Mouse (Mus musculus) macrophage (primary cell): ENCODE data around the gene Fig4. TPM values are rescaled to one million over a fixed set of nuclear protein-coding genes. Genes with fewer than 3 reads are reported as not detected.

Experiments
- H3K27ac ChIP-seq: fragments of 350-480 bp; formaldehyde crosslinking; 2 replicates; pipeline ENCODE4 v1.9.0; 2021
- H3K36me3 ChIP-seq: fragments of 350-480 bp; formaldehyde crosslinking; 2 replicates; pipeline ENCODE4 v1.9.0; 2021; ENCODE audit errors: inconsistent target
- H3K4me3 ChIP-seq: fragments of 350-480 bp; formaldehyde crosslinking; 2 replicates; pipeline ENCODE4 v1.9.0; 2021; ENCODE audit errors: inconsistent target
- H3K79me2 ChIP-seq: fragments of 350-480 bp; formaldehyde crosslinking; 2 replicates; pipeline ENCODE4 v1.9.0; 2021; ENCODE audit errors: inconsistent target
- WGBS: methylation state at CpG from one replicate; pipeline ENCODE4 v1.1.7; 2026; ENCODE audit warnings: inconsistent platforms; ENCODE audit not compliant: missing documents; 5-methylcytosine and 5-hydroxymethylcytosine counted together
- polyA plus RNA-seq: library from polyadenylated mRNA; stranded (reverse); fragments of 250-400 nt; gene quantifications from 3 replicates; pipeline ENCODE4 v1.2.4, GENCODE M21; 2018; ENCODE audit warnings: inconsistent platforms

Fig4 gene
- polyA plus RNA-seq, 1 experiment from 2014 or later, result 48.2 TPM

GRCm38 (mm10) chr10:41287618-41288017 is 15.4 kb downstream of the Fig4 start:
- H3K4me3 ChIP-seq, result no peak overlapping the region
- H3K27ac ChIP-seq, result no peak overlapping the region
- WGBS, result 93% methylated on average over 3 of the region's 3 CpGs
- H3K79me2 ChIP-seq, result peaks cover 51% of the 10 kb centered on the region; the same call in 1 of the 2 replicates
- H3K36me3 ChIP-seq, result no peaks in the 10 kb centered on the region

DNA sequence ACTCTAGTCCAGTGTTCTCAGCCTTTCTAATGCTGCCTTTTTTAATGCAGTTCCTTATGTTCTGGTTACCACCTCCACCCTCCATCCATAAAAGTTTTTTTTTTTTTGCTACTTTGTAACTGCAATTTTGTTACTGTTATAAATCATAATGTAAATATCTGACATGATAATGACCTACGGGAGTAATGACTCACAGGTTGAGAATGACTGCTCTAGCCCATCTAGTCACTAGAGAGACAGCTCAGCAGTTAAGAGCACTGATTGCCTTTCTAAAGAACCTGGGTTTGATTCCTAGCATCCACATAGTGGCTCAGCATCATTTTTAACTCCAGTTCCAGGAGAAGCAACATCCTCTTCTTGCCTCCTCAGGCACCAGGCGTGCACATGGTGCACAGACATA is 21.0 kb downstream of the Fig4 start:
- H3K79me2 ChIP-seq, result peaks cover 7% of the 10 kb centered on the region; the same call in 1 of the 2 replicates
- H3K36me3 ChIP-seq, result 0 out of 2 replicates have a peak, but pooled peaks cover 6% of the 10 kb centered on the region
- no peak overlapping the region for H3K27ac ChIP-seq
- H3K4me3 ChIP-seq, result no peak overlapping the region
- WGBS, result 100% methylated on average over 2 of the region's 2 CpGs

GRCm38 (mm10) chr10:41280796-41281195 is 22.3 kb downstream of the Fig4 start:
- 0 out of 2 replicates have a peak, but pooled peaks cover 15% of the 10 kb centered on the region for H3K36me3 ChIP-seq
- no peak overlapping the region for H3K27ac ChIP-seq
- H3K79me2 ChIP-seq, result no peaks in the 10 kb centered on the region
- WGBS, result 100% methylated on average over 2 of the region's 2 CpGs
- H3K4me3 ChIP-seq, result no peak overlapping the region

- Histone ChIP-seq H3K27ac (no peak overlapping the region), H3K36me3 (peaks cover 19% of the 10 kb centered on the region; the same call in 1 of the 2 replicates), H3K79me2 (no peaks in the 10 kb centered on the region), H3K4me3 (no peak overlapping the region)
- 91% methylated on average over 6 of the region's 6 CpGs for WGBS
These were observed 22.9 kb downstream of the Fig4 start for GRCm38 (mm10) chr10:41280177-41280576.

- Histone ChIP-seq H3K79me2 (no peaks in the 10 kb centered on the region), H3K36me3 (peaks cover 24% of the 10 kb centered on the region; the same call in 1 of the 2 replicates), H3K4me3 (no peak overlapping the region), H3K27ac (no peak overlapping the region)
- WGBS, result 92% methylated on average over 1 of the region's 1 CpGs
These were observed 24.3 kb downstream of the Fig4 start for GRCm38 (mm10) chr10:41278808-41279207.

- Histone ChIP-seq H3K4me3 (no peak overlapping the region), H3K36me3 (peaks cover 42% of the 10 kb centered on the region; the same call in 1 of the 2 replicates), H3K27ac (no peak overlapping the region), H3K79me2 (no peaks in the 10 kb centered on the region)
- 100% methylated on average over 1 of the region's 1 CpGs for WGBS
These were observed 28.2 kb downstream of the Fig4 start for GRCm38 (mm10) chr10:41274871-41275270.

- peaks cover 50% of the 10 kb centered on the region; the same call in 1 of the 2 replicates for H3K36me3 ChIP-seq
These were observed 31.2 kb downstream of the Fig4 start for GRCm38 (mm10) chr10:41271860-41272259.

GRCm38 (mm10) chr10:41261889-41262288 is 41.2 kb downstream of the Fig4 start:
- Histone ChIP-seq H3K27ac (no peak overlapping the region), H3K36me3 (peaks cover 18% of the 10 kb centered on the region; the same call in 1 of the 2 replicates), H3K4me3 (no peak overlapping the region), H3K79me2 (no peaks in the 10 kb centered on the region)

More at GRCm38 (mm10) chr10:41271860-41272259, 31.2 kb downstream of the Fig4 start:
- Histone ChIP-seq H3K4me3 (no peak overlapping the region), H3K27ac (no peak overlapping the region), H3K79me2 (no peaks in the 10 kb centered on the region)
- 97% methylated on average over 7 of the region's 7 CpGs for WGBS

GRCm38 (mm10) chr10:41261218-41261617 is 41.8 kb downstream of the Fig4 start:
- H3K4me3 ChIP-seq, result no peak overlapping the region
- H3K79me2 ChIP-seq, result no peaks in the 10 kb centered on the region
- H3K27ac ChIP-seq, result no peak overlapping the region
- H3K36me3 ChIP-seq, result peaks cover 19% of the 10 kb centered on the region; the same call in 1 of the 2 replicates
- WGBS, result 100% methylated on average over 1 of the region's 1 CpGs

DNA sequence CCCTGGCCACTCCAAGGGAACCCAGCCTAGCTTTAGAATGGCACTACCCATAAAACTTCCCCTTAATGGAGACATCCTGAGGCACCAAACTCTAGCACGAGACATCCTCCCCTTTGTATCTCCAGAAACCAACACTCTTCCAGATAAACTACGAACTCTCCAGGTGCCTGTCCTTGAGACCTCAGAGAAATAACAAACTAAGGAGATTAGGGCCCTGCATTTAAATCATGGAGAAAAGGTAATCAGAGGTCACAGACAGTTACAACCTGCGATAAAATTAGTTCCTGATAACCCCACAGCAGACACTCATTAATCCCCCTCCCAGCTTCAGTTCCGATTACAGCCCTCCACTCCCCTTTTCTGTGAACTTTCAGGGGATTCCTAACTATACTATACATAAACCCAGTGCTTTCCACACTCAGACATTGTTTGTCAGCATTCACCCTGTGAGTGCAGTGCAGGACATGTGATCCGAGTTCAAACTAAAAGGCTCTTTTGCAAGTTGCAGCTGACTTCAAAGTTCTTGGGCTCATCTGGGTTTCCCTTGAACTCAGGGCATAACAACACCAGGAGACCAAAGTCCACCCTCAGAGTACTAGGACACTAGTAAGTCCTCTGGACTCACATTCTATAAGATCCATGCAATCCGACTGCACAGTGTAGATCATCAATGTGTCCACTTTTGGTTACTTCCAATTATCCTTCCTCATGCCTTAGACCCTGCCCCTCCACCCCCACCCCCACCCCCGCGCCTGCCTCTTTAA is 42.6 kb downstream of the Fig4 start:
- Histone ChIP-seq H3K36me3 (peaks cover 27% of the 10 kb centered on the region), H3K79me2 (no peaks in the 10 kb centered on the region), H3K4me3 (no peak overlapping the region), H3K27ac (no peak overlapping the region)
- WGBS, result 95% methylated on average over 6 of the region's 8 CpGs

DNA sequence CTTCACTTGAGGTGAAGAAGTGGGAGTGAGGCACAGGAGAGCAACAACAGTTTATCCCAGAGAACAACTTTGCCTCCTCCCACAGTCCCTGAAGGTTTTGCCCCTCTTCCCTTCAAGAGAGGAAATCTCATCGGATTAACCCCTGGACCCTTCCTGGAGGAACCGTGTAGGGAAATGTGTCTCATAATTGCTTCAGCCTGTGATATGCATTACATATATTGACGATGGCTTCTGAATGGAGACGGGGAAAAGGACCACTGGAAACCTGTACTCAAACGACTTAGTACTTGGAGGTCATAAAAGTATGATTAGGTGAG is 52.4 kb downstream of the Fig4 start:
- Histone ChIP-seq H3K79me2 (no peaks in the 10 kb centered on the region), H3K27ac (no peak overlapping the region), H3K36me3 (peaks cover 46% of the 10 kb centered on the region), H3K4me3 (no peak overlapping the region)
- WGBS, result 94% methylated on average over 5 of the region's 5 CpGs

GRCm38 (mm10) chr10:41250045-41250748 is 52.9 kb downstream of the Fig4 start:
- WGBS, result 90% methylated on average over 8 of the region's 8 CpGs
- Histone ChIP-seq H3K79me2 (no peaks in the 10 kb centered on the region), H3K36me3 (peaks cover 42% of the 10 kb centered on the region), H3K27ac (no peak overlapping the region), H3K4me3 (no peak overlapping the region)

- Histone ChIP-seq H3K36me3 (peaks cover 43% of the 10 kb centered on the region), H3K4me3 (no peak overlapping the region), H3K27ac (no peak overlapping the region), H3K79me2 (no peaks in the 10 kb centered on the region)
- WGBS, result 99% methylated on average over 8 of the region's 8 CpGs
These were observed 53.9 kb downstream of the Fig4 start for GRCm38 (mm10) chr10:41249006-41249659.

- Histone ChIP-seq H3K27ac (no peak overlapping the region), H3K79me2 (no peaks in the 10 kb centered on the region), H3K4me3 (no peak overlapping the region), H3K36me3 (peaks cover 51% of the 10 kb centered on the region)
- WGBS, result 92% methylated on average over 5 of the region's 5 CpGs
These were observed 55.1 kb downstream of the Fig4 start for GRCm38 (mm10) chr10:41247800-41248473.
